Mouse (Mus musculus) thymus, adult 2 months (tissue): ENCODE data around the gene Clec3a.

Experiments
- CTCF ChIP-seq: fragments of 200-500 bp; IDR thresholded peaks from 2 replicates; pipeline ENCODE4 v1.5.1; 2012; ENCODE audit warnings: mild to moderate bottlenecking, control low read depth, low read length, moderate library complexity, borderline replicate concordance; ENCODE audit not compliant: control insufficient read depth, poor library complexity, insufficient read depth; ENCODE audit errors: extremely low read depth
- POLR2A ChIP-seq: fragments of 200-500 bp; IDR thresholded peaks from 2 replicates; pipeline ENCODE4 v1.6.1; 2012; ENCODE audit warnings: mild to moderate bottlenecking, low read length, control low read depth, moderate library complexity; ENCODE audit not compliant: control insufficient read depth, poor library complexity, insufficient read depth; ENCODE audit errors: extremely low read depth

- TF ChIP-seq CTCF (no peak), POLR2A (no peak)
These were observed 29.0 kb downstream of the Clec3a start for GRCm38 (mm10) chr8:114446884-114447283.
